Comparison of ENCODE assay signal across 10 mouse cellular contexts in the genomic region with DNA sequence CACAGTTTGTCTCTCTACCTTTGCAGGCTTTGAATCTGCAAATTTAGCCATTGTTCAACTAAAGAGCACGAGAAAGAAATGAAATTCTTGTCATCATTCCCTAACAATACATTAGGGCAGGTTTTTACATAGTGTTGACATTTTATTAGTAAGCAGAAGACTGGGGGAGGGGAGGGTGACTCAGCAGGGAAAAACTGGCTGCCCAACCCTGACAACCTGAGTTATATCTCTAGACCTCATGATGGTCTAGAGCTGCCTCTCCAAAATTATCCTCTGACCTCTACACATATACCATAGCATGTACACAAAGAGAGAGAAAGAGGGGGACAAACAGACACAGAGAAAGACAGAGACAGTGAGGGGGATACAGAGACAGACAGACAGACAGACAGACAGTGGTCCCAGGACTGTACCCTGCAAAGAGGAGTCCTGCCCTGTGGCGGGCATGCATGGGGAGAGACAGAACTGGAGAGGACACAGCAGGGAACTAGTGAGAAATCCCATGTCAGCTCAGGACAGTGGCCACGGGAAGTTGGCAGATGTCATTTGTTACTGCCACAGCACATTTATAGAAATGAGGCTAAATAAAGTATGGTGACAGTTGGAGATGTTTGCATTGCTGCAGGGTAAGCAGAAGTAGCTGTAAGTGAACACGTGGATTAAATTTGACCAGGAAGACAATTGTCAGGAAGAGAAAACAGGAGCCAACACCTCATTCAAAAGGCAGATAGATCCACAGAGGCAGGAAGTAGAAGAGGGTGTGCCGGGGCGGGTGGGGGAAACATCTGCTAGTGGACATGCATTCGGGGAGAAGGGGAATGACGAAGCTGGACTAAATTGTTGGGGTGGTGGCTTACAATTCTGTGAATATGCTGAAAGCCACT. TPM values are rescaled to one million over a fixed set of nuclear protein-coding genes. Genes with fewer than 3 reads are reported as not detected.
DNase-seq lines count a peak whose midpoint lies in the region; ATAC-seq and TF ChIP-seq lines count a peak whose summit lies in the region.
"Had no signal": no experiment of that assay in that cellular context is flagged by ENCODE, and none has a peak within 500 bp of the region (broad histone marks: within the 10 kb centered on the region; RNA-seq: fewer than 3 reads in every experiment).

No protein-coding gene starts in this region.

- H3K9me3 ChIP-seq in heart, embryonic 11.5 days (replicated peaks; ENCODE audit: control insufficient read depth, low read length) = no peaks in the 10 kb centered on the region
- H3K9me3 ChIP-seq in heart, embryonic 10.5 days = no peaks in the 10 kb centered on the region
- H3K9me3 ChIP-seq in G1E (replicated peaks) = no peaks in the 10 kb centered on the region
- H3K9me3 ChIP-seq: hindbrain, embryonic 12.5 days had no signal

- H3K4me1 ChIP-seq in heart, embryonic 11.5 days (ENCODE audit: control insufficient read depth, insufficient read depth, low read length) = no peaks in the 10 kb centered on the region
- peaks cover 10% of the 10 kb centered on the region; the same call in 1 of the 2 replicates for H3K4me1 ChIP-seq in heart, embryonic 10.5 days
- peaks cover 64% of the 10 kb centered on the region for H3K4me1 ChIP-seq in G1E (ENCODE audit: insufficient read depth, low read depth, low read length)
- H3K4me1 ChIP-seq: hindbrain, embryonic 12.5 days had no signal

- no peak overlapping the region for H3K4me2 ChIP-seq in heart, embryonic 11.5 days
- H3K4me2 ChIP-seq: hindbrain, embryonic 12.5 days had no signal

- no peak overlapping the region for H3K4me3 ChIP-seq in heart, embryonic 11.5 days (ENCODE audit: low read depth, low read length)
- H3K4me3 ChIP-seq in heart, embryonic 10.5 days = no peak overlapping the region
- H3K4me3 ChIP-seq in G1E (ENCODE audit: low read depth, low read length) (peak overlapping the region; percentile 53; the same call in 1 of the 2 replicates), macrophage (ENCODE audit: inconsistent target) (no peak overlapping the region)
- H3K4me3 ChIP-seq: hindbrain, embryonic 12.5 days had no signal

- no peaks in the 10 kb centered on the region for H3K36me3 ChIP-seq in heart, embryonic 11.5 days (ENCODE audit: control insufficient read depth, insufficient read depth, low read length)
- H3K36me3 ChIP-seq in heart, embryonic 10.5 days = no peaks in the 10 kb centered on the region
- H3K36me3 ChIP-seq in G1E (replicated peaks) = no peaks in the 10 kb centered on the region
- H3K36me3 ChIP-seq in macrophage (ENCODE audit: inconsistent target) = no peaks in the 10 kb centered on the region
- H3K36me3 ChIP-seq: hindbrain, embryonic 12.5 days had no signal

- intact Hi-C loops in gastrocnemius, postnatal 14 days (cut with DNase I; ENCODE audit: low total_unique reads) = no loop called here

- no peaks in the 10 kb centered on the region for H3K79me2 ChIP-seq in macrophage (ENCODE audit: inconsistent target)

- TF ChIP-seq CTCF in G1E (IDR thresholded peaks at IDR 0.05; ENCODE audit: low read depth, low read length) = no peak

- ATAC-seq in heart, embryonic 11.5 days (replicated peaks; ENCODE audit: insufficient number of reproducible peaks, low FRiP score, low TSS enrichment) = peak; percentile 69
- ATAC-seq in G1E (ENCODE audit: extremely low read depth, insufficient number of reproducible peaks, low FRiP score, poor library complexity, severe bottlenecking) = peak; percentile 61

- no peak overlapping the region for H3K27ac ChIP-seq in heart, embryonic 11.5 days (ENCODE audit: low read depth, low read length)
- no peak overlapping the region for H3K27ac ChIP-seq in heart, embryonic 10.5 days
- peak overlapping the region; percentile 86 for H3K27ac ChIP-seq in macrophage
- H3K27ac ChIP-seq: hindbrain, embryonic 12.5 days had no signal

- no peak overlapping the region for H3K9ac ChIP-seq in heart, embryonic 11.5 days (ENCODE audit: low read depth, low read length)
- H3K9ac ChIP-seq: hindbrain, embryonic 12.5 days had no signal

- DNase-seq in heart, embryonic 10.5 days (ENCODE audit: low spot score) = no peak
- peak; percentile 40 for DNase-seq in G1E (ENCODE audit: low spot score)
- DNase-seq in gastrocnemius, postnatal 14 days = peak; percentile 21
- DNase-seq in layer of hippocampus, adult 8-10 months (ENCODE audit: low spot score in 2 of 2) = no peak
- DNase-seq in thymus, adult 18-20 months = no peak
- DNase-seq in frontal cortex, adult 2 months (ENCODE audit: extremely low spot score in 1 of 2, low spot score in 1 of 2) = no peak

- WGBS in heart, embryonic 11.5 days (ENCODE audit: insufficient replicate concordance) = 39% methylated on average over 8 of the region's 8 CpGs
- WGBS in heart, embryonic 10.5 days = 49% methylated on average over 8 of the region's 8 CpGs
- WGBS in macrophage (ENCODE audit: missing documents) = 11% methylated on average over 8 of the region's 8 CpGs

- no peaks in the 10 kb centered on the region for H3K27me3 ChIP-seq in heart, embryonic 11.5 days (ENCODE audit: control insufficient read depth, insufficient read depth, low read length)
- no peaks in the 10 kb centered on the region for H3K27me3 ChIP-seq in heart, embryonic 10.5 days (ENCODE audit: insufficient read depth, poor library complexity, severe bottlenecking)
- no peaks in the 10 kb centered on the region for H3K27me3 ChIP-seq in G1E (ENCODE audit: insufficient read depth, low read length)
- H3K27me3 ChIP-seq: hindbrain, embryonic 12.5 days had no signal

RNA-seq across cellular contexts. Expression of gene Golph3, which starts 14.8 kb away (rescaled TPM):
- polyA plus RNA-seq in heart, embryonic 11.5 days (2014; fragmentation: Nextera tagmentation; extraction: Ambion mirVana) = 85.8 and 93.7 TPM in 2 replicates
- polyA plus RNA-seq in heart, embryonic 10.5 days (2016; fragmentation: Nextera tagmentation; extraction: Ambion mirVana) = 64.5 and 73.9 TPM in 2 replicates
- total RNA-seq in G1E (2014; fragmentation: Nextera tagmentation) (411 and 482 TPM in 2 replicates), G1E (2017) (299 and 319 TPM in 2 replicates)
- polyA plus RNA-seq in G1E (2012) (739 and 1,035 TPM in 2 replicates), macrophage (2018) (90.8 to 97.5 TPM (median 92.4 TPM) in 3 replicates)
- total RNA-seq in gastrocnemius, postnatal 14 days (2021) = 10 to 100 TPM; 59.5 to 59.7 TPM
- 100 to 1,000 TPM in 8 of 26 experiments, 10 to 100 TPM in 18; 45.1 to 274 (median 82.7) TPM for total RNA-seq in macrophage (2018; cell fraction: chromatin; rRNA removed)
- total RNA-seq in macrophage (2018; cell fraction: cytosol; rRNA removed) = 100 to 1,000 TPM; 103 to 192 (median 119) TPM
- 100 to 1,000 TPM in 16 of 26 experiments, 10 to 100 TPM in 10; 77.4 to 227 (median 114) TPM for total RNA-seq in macrophage (2018; cell fraction: nucleus; rRNA removed)
- total RNA-seq in layer of hippocampus, adult 8-10 months (2022) = 10 to 100 TPM; 80.3 to 88.4 (median 83.4) TPM
- 78.8 and 83.7 TPM in 2 replicates for polyA plus RNA-seq in frontal cortex, adult 2 months (2012; rRNA removed)

RNA-seq across cellular contexts. Expression of gene 1810049J17Rik, which starts 15.3 kb away (rescaled TPM):
- not detected in 2 replicates for polyA plus RNA-seq in heart, embryonic 11.5 days (2014; fragmentation: Nextera tagmentation; extraction: Ambion mirVana)
- polyA plus RNA-seq in heart, embryonic 10.5 days (2016; fragmentation: Nextera tagmentation; extraction: Ambion mirVana) = not detected in 2 replicates
- total RNA-seq in G1E (2014; fragmentation: Nextera tagmentation) (not detected in 2 replicates), G1E (2017) (0.38 TPM in 1 of 2 replicates, not detected in the other)
- polyA plus RNA-seq in G1E (2012) (0.36 and 0.52 TPM in 2 replicates), macrophage (2018) (1.7 to 3.2 TPM (median 2.3 TPM) in 3 replicates)
- not detected for total RNA-seq in gastrocnemius, postnatal 14 days (2021)
- 10 to 100 TPM in 1 of 26 experiments, 1 to 10 TPM in 12, not detected in 13; 1.7 to 18.1 (median 3.8) TPM for total RNA-seq in macrophage (2018; cell fraction: chromatin; rRNA removed)
- 10 to 100 TPM in 1 of 26 experiments, 1 to 10 TPM in 24, under 1 TPM in 1; 0.99 to 10.9 (median 3.3) TPM for total RNA-seq in macrophage (2018; cell fraction: cytosol; rRNA removed)
- total RNA-seq in macrophage (2018; cell fraction: nucleus; rRNA removed) = 10 to 100 TPM in 1 of 26 experiments, 1 to 10 TPM in 15, not detected in 10; 2.0 to 11.9 (median 6.3) TPM
- total RNA-seq in layer of hippocampus, adult 8-10 months (2022) = 1 to 10 TPM in 1 of 4 experiments, not detected in 3; 1.6 TPM
- polyA plus RNA-seq in frontal cortex, adult 2 months (2012; rRNA removed) = 0.34 TPM in 1 of 2 replicates, not detected in the other
- total RNA-seq: neutrophil, adult 5-6 weeks had no signal

Comparison
In these comparisons a context has a peak if more than half of its experiments do, and no peak if none do; other contexts are left out.
1. DNase-seq: peak in G1E (single experiment) and gastrocnemius, postnatal 14 days (single experiment); none in heart, embryonic 10.5 days (single experiment), layer of hippocampus, adult 8-10 months (0 of 2), thymus, adult 18-20 months (0 of 2) and frontal cortex, adult 2 months (0 of 2).